Mouse (Mus musculus): ENCODE measurements at regions not wholly inside any gene's neighbourhood (a gene's known extent, or its start where the extent isn't known, plus 50 kb on each side); places are given as distances from the start of the nearest gene placed in this dataset.

DNA sequence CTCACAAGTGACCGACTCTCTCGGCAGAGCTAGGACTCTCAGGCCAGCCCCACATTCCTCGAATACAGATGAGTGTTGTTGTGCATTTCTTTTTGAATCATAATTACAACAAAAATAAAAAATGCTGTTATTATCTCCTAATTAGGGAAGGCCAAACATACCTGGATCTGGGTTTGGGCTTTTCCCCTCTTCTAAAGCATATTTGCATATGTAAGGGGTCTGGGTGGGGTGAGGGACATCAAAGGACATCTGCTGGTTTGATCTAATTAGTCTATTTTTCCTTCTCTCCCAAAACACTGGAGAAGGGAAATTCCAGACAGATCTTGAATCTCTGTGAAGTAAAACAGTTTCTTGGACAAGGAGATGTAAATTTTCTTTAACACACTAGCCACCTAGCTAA lies 85.3 kb downstream of the Tfap2a start:
- no peak for DNase-seq (ENCODE audit: low spot score)

DNA sequence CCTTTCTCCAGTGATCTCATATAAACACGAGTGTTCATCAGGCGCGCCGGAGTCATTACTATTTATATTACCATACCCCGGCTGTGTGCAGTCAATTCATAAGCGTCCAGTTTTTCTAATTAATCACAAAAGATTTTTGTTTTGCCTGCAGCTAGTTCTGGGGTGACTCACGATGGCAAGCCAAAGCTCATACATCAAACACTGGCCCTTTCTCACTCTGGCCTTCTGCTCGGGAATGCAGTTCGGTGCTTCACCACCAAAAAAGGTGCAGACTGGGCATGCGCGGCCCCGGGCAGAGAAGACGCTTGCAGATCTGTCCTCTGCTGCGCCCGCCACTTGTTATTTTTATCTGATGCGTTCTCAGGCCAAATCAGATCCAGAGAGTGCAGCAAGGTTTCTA lies 87.1 kb downstream of the Tfap2a start:
- DNase-seq (ENCODE audit: low spot score) = peak; percentile 80

- DNase-seq (ENCODE audit: low spot score) = no peak
Observed at GRCm38 (mm10) chr13:40650036-40650709, 88.0 kb downstream of the Tfap2a start.

- no peak for DNase-seq (ENCODE audit: low spot score)
Observed at GRCm38 (mm10) chr13:40649096-40650035, 88.8 kb downstream of the Tfap2a start.

DNA sequence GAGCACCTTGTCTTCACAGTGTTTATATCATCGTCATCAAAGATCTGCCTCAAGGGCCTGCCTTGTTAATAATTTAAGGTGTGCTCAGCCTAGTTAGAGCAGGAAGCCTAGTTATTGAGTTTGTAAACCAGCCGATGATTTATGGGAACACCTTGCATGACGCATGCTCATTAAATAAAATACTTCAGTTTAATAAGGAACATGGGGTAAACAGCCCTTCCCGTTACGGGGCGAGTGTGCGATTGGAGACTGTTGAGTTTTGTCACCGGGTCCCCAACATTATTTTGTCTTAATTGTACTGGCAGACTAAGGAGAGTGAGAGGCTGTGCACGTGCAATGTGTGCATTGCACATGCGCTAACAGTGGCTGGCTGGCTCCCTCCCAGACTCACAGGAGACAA lies 92.0 kb downstream of the Tfap2a start:
- DNase-seq (ENCODE audit: low spot score) = no peak

GRCm38 (mm10) chr13:40645646-40646045 lies 92.5 kb downstream of the Tfap2a start:
- DNase-seq (ENCODE audit: low spot score) = no peak

DNA sequence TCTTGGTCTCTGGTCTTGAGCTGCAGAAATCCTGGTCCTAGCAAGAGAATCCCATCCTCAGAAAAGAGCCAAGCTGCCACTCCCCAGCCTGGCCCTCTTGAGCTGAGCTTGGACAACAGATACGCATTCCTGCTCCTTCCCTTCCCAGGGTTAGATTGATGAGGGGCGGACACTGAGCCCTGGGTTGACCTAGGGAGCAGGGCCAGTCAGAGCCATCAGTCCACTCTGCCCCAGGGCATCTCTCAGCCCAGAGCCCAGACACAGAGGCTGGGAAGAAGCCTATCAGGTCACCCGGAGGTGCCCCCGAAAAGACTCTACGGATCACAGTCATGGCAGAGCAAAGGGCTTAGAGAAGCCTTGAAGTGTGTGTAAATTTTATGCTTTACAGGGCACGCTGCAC lies 95.2 kb downstream of the Tfap2a start:
- no peak for DNase-seq (ENCODE audit: low spot score)

GRCm38 (mm10) chr13:40637269-40637668 lies 100.9 kb downstream of the Tfap2a start:
- no peak for DNase-seq (ENCODE audit: low spot score)

GRCm38 (mm10) chr13:40617881-40618280 lies 120.3 kb downstream of the Tfap2a start:
- DNase-seq (ENCODE audit: low spot score) = no peak

DNA sequence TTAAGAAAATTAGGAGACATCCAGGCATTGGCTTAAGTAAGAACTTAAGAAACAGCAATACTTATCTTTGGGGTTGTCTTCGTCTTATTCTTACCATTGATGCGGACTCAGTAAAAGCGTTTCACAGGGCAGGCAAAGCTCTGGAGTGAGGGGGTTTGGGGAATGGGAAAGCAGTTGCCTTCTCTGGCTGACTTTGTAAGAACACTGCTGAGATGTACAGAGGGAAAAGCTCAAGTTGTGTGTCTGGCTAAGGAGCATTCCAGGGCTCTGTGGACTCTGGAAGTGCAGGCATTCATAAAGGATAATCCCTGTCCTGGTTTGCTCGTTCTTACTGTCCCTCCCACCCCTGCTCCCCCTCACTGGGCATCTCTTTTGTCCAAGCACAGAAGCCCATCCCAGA lies 129.7 kb downstream of the Tfap2a start:
- DNase-seq (ENCODE audit: low spot score) = no peak

GRCm38 (mm10) chr13:40606405-40607271 lies 131.5 kb downstream of the Tfap2a start:
- DNase-seq (ENCODE audit: low spot score) = no peak

DNA sequence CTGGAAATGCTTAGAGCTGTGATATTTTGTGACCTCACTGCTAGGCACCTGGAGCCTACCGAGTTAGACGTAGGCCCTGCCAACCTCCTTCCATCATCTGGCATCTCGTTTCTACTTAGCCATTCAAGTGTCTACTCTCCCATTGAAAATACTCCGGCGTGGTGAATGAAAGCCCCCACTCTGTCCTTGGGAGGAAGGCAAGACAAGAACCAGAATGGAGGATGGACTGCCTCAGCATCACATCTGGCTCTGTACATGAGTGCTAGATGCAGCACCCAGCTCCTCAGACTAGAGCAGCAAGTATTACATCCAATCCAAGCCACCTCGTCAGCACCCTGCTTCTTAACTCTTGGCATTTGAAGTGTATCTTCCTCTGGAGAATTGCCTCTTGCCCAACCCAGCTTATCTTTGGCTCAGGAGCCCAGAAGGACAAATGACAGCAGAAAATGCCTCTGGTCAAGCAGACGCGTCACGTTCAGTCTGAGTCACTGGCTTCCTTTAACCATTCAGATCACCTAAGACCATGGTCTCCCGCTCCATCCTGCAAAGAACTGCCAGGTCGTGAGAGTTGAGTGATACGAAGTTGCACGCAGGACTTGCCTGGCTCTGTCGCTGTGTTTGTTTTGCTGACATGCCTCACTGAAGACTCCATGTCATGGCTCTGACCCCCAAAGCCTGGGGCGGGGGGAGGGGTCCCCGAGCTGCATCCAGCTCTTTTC lies 132.3 kb downstream of the Tfap2a start:
- DNase-seq (ENCODE audit: low spot score) = peak; percentile 8

- DNase-seq (ENCODE audit: low spot score) = no peak
Observed at GRCm38 (mm10) chr13:40574981-40575745, 163.0 kb downstream of the Tfap2a start.

DNA sequence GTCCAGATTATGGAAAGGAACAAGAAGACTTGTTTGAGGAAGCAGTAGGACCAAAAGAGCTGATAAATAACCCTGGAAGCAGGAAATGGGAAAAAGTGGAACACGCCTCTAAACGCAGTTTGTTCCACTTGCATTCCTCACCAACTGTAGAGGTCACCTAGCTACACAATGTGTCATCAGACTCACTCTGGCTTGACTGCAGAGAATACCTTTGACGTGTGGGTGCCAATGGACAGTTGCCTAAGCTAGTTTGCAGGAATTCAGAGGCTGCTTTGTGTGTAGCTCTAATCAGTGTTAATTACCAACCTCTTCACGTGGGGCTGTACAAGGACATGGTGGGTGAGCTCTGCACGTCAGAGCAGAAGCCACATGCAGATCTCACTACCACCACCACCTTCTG lies 168.7 kb downstream of the Tfap2a start:
- no peak for DNase-seq (ENCODE audit: low spot score)

DNA sequence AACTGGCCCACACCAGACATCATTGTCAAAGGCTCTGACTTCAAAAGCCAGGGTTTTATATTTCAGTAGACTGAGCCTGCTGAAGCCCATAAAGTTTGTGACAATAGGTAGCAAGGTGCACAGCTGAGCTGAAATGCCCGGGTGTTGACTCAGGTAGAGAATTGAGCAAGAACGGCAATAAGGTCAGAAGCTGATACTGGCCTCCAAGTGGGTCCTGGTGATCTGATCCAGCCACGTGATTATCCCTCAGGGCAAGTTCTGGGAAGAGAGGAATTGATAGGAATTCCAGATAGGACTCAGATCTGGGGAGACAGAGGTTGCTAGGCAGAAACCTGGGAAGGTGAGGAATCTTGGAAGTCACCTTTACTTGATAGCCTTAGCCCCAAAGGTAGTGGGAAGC lies 170.4 kb downstream of the Tfap2a start:
- DNase-seq (ENCODE audit: low spot score) = no peak

DNA sequence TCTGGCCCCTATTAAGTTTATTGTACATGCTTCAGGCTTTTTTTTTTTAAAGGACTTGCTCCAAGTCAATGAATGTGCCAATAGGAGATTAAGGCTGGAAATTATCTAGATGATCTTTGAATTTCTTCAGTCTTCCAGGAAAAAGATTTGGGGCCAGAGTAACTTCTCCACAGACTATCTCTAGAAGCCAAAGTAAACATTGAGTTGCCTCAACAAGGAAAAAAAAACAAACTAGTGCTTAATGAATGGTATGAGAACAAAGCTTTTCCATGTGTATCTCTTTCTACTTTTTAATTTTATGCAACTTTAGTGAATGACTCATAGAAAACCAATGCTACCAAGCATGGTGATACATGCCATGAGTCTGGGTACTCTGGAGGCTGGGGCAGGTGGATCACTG lies 173.8 kb downstream of the Tfap2a start:
- DNase-seq (ENCODE audit: low spot score) = no peak

DNA sequence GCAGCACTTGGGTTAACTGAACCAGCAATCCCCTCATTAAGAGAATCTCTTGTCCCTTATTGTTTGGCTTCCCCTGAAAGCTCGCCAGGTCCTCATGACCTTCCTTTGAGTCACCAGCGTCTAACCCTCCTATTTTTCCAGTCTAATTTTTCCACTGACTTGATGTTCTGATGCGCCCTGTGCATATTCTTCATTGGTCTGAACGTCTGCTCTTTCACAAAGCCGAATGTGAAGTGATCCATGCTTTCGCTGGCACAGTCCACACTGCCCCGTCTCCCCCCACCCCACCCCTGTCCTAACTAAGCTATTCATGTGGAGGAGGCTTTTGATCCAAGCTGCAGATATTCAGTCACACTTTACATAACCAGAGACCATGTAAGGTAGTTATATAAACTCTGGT lies 183.8 kb downstream of the Tfap2a start:
- no peak for DNase-seq (ENCODE audit: low spot score)

DNA sequence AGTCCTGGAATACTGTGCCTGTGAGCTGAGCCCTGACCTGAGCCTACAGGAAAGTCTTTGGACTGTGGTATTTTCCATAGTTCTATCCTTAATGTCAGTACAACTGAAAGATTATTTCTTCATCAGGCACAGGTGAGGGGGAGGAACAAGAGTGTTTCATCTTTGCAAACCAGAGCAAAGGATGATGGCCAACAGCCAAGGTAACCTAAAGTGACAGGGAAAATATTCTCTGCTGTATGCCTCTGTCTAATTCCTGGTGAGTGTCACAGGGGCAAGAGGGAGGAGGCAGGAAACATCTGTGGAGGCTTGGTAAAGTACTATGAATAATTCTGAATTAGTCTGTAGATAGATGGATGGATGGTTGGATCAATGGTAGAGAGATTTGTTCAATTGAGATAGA lies 164.3 kb upstream of the Ofcc1 start:
- no peak for DNase-seq (ENCODE audit: low spot score)

- DNase-seq (ENCODE audit: low spot score) = no peak
Observed at GRCm38 (mm10) chr13:40523115-40523514, 161.9 kb upstream of the Ofcc1 start.

DNA sequence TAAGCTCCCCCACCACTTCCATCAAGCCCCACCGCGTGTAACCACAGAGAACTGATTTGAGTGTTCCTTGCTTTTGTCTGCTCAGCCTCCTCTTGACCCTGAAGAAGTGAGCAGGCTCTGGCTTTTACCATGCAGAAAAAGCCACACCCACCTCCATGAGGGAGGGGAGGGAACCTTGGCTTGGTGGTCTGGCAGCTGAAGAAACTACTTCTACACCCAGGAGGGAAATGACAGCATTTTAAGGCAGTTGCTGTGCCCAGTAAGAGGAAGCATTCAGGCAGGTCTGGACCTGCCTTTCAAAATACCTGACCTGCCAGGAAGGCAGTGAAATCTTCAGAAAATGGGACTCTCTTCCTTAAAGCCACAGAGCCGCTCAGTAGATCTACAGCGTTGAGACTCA lies 156.9 kb upstream of the Ofcc1 start:
- DNase-seq (ENCODE audit: low spot score) = no peak

- no peak for DNase-seq (ENCODE audit: low spot score)
Observed at GRCm38 (mm10) chr13:40509290-40509689, 148.0 kb upstream of the Ofcc1 start.

Data from urinary bladder, postnatal 14 days (tissue).